Mouse (Mus musculus) embryo, embryonic 11 days (tissue): ENCODE measurements around the gene Cela3b.
A peak's percentile ranks its signal among the peaks of the same experiment; 100 is the strongest.
"Not testable (repeated sequence)": the region's sequence is repeated elsewhere in the genome, so short reads cannot be mapped to it uniquely, and the experiment has no call there.

ENCODE experiments used
- DNase-seq: peaks from one replicate; pipeline ENCODE4 v3.0.0-alpha.2; 2015

Cela3b gene

DNA sequence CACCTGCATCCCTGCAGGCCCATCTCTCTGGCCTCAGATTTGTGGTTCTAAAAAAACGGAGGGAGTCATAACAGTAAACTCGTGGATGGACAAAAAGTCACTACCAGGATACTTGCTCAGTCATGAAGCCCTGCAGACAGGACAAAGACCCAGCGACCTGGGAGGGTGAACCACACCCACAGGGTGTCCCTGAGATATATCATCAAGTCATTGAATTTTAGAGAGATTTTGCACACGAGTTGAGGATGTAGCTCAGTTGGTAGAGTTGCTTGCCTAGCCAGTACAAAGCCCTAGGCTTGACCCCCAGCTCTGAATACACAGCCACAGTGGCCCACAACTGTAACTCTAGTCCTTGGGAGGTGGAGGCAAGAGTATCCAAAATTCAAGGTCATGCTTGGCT is 30.9 kb upstream of the Cela3b start:
- DNase-seq: no peak

- no peak for DNase-seq
Observed at GRCm38 (mm10) chr4:137460676-137461075, 30.3 kb upstream of the Cela3b start.

- no peak for DNase-seq
Observed at GRCm38 (mm10) chr4:137458861-137459260, 28.5 kb upstream of the Cela3b start.

DNA sequence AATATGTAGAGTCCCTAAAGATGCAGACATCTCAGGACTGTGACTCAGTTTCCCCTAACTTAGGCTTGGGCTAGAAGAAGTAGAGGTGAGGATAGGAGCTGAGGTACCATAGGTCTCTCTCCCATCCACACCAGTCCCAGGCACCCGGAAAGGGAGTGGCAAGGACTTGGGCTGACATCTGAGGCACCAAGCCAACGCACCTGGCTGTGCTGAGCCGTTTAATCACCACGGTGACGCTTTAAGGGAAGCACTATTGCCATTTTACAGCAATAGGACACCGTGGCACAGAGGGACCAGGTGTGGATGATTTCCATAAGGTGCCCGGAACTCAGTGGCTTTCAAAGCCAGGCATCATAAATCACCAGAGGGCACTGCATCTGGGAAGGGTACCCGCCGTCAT is 28.0 kb upstream of the Cela3b start:
- no peak for DNase-seq

DNA sequence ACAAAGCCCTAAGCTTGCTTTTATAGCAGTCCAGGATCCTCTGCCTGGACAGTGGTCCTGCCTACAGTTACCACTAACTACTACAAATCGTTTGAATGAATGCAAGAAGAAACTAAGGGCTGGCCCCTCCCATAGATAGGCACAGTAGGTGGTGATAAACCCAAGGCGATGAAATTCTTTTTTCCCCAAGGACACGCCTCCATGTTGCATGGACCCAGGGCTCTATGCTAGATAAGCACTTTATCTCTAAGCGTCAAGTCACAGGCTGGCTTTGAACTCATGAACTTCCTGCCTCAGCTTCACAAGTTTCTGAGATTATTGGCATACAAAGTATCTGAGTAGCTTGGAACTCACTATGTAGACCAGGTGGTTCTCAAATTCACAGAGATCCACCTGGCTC is 27.0 kb upstream of the Cela3b start:
- DNase-seq: no peak

DNA sequence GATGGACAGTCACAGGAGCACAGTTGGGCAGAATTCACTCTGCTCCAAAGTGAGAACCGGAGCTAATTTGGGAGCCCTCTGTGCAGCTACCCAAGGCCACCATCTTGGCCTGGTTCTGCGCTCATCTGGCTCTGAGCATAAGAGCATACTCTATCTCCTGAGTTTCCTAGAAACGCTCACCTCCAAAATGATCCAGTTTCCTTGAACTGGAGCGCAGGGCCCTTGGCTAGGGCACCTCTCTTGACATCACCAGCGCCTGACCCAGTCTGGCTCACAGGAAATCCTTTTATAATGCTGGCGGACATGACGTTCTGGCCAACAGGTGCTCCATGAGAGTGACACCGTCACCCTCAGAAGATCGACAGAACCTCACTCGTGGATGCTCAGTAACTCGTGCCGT is 26.2 kb upstream of the Cela3b start:
- no peak for DNase-seq

DNA sequence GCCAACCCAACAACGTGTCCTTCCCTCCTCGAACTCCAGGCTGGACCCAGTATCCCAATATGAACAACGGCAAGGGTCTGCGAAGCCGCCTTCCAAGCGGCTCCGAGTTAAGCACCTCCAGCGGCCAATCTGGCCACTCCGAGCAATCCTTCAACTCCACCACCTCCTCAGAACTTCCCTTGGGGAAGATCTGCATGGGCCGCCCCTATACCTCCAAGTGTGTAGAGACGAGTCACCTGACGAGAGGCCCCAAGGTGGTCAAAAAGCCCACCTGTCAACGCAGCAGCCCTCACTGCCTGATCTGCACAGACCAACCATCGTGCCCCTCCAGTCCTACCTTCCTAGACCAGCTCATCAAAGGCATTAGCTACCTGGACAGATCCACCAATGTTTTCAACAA is 24.2 kb upstream of the Cela3b start:
- DNase-seq: no peak

- DNase-seq: no peak
Observed at GRCm38 (mm10) chr4:137453234-137453767, 23.0 kb upstream of the Cela3b start, which contains the start of gene 1700013G24Rik. Gene 1700013G24Rik (plus strand): TSS chr4:137453284.

GRCm38 (mm10) chr4:137452190-137452589 is 21.9 kb upstream of the Cela3b start:
- DNase-seq: no peak

DNA sequence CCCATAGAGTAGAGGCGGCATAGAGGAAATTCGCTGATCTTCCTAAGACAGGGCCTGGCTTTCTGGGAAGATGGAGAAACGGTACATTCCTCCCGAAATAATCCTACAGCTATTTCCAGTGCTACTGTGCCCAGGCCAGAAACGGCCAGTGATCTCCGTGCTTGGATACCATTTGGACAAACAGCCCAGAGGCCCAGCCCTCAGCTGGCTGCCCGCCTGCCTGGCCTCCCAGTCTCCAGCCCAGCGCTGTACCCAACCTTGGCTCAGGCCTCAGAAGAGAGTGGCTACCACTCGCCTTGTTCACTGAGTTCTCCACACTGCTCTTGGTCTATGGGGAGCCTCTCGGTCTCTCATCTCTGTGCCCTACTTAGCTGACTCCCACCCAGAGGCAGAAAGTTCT is 19.4 kb upstream of the Cela3b start:
- no peak for DNase-seq

DNA sequence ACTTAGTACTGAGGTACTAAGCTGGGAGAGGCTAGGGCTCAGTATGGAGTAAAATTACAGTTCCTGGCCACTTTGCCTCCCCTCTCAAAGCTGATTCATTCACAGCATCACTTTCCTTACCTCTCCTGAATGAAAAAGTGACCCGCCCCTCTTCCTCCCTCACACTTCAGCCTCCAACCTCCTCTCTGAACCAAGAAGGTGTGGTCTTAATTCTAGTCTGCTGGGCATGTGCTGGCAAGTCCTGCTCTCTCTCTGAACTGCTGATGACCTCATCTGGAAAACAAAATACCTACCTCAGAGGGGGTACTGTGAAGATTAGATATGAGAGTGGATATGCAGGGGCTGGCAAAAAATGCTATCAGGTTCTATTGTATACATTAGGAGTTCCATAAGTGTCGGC is 18.8 kb upstream of the Cela3b start:
- no peak for DNase-seq

- DNase-seq: no peak
Observed at GRCm38 (mm10) chr4:137448641-137449040, 18.3 kb upstream of the Cela3b start.

DNA sequence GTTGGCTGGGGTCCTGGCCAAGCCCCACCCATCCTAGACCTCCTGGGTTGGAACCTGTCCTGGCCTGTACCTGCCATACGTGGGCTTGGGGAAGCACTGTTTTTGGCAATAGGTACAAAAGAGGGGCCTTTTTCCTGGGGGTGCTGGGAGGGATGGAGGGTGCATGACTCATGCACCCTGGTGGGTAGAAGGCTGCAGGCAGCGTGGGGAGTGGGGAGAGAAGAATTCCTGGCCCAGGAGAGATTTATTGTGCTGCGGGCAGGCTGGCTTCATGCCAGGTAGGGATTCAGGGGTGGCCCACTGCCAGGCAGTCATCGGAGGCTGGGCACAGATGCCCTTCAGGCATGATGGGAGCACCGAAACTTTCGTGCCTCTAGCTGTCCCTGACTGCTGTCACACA is 17.9 kb upstream of the Cela3b start:
- no peak for DNase-seq

DNA sequence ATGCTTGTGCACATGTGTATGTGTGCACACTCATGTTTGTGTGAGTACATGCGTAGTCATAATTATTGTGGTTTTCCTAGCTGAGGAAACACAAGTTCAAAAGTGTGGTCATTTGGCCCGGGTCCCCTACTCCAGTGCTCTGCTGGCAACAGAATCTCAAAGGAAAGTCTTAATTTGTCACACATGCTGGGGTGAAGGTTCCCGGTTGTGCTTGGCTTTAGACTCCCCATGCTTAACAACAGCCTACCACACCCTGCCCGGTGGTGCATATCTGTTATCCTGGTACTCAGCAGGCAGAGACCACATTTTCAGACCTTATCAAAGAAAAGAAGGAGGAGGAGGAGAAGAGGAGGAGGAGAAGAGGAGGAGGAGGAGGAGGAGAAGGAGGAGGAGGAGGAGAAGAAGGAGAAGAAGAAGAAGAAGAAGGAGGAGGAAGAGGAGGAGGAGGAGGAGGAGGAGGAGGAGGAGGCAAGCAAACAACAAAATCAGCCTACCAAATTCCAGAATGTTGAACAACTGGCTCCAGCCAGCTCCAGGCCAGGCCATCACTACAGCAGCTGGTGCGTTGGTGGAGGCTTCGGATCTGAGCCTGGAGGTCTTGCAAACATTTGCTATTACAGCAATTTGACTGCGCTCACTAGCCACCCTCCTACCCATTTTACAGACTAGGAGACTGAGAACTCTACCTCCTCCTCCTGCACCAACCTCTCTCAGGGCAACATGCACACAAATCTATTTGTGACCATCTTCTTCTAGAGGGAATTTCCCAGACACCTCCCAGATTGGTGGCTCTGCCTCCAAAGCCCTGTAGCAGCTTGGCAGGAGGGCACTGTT is 17.2 kb upstream of the Cela3b start:
- DNase-seq: no peak

DNA sequence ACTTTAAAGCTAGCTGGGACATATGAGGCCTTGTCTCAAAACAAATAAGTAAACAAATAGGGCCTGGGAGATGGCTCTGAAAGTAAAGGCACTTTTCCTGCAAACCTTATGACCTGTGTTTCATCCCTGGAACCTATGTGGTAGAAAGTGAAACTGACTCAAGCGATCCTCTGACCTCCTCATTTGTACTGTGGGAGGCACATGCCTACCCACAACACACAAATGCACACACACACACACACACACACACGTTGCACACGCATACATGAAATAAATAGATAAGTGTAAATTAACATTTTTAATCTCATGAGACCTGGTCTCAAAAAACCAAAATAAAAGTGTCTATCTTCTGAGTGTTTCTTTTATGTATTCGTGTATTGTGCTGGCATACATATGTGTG is 15.5 kb upstream of the Cela3b start:
- no peak for DNase-seq

- peak; percentile 76 for DNase-seq
Observed at GRCm38 (mm10) chr4:137443625-137444024, 13.3 kb upstream of the Cela3b start.

DNA sequence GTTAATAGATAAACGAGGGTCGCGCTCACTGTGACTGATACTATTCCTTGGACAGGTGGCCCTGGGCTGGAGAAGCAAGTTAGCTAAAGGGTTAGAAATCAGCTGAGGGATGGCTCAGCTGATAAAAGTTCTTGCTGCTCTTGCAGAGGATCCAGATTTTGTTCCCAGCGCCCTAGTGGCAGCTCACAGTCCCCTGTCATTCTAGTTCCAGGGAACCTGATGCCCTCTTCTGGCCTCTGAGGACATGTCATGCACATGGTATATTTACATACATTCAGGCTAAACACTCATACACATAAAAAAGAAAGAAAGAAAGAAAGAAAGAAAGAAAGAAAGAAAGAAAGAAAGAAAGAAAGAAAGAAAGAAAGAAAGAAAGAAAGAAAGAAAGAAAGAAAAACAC is 11.0 kb upstream of the Cela3b start:
- no peak for DNase-seq

DNA sequence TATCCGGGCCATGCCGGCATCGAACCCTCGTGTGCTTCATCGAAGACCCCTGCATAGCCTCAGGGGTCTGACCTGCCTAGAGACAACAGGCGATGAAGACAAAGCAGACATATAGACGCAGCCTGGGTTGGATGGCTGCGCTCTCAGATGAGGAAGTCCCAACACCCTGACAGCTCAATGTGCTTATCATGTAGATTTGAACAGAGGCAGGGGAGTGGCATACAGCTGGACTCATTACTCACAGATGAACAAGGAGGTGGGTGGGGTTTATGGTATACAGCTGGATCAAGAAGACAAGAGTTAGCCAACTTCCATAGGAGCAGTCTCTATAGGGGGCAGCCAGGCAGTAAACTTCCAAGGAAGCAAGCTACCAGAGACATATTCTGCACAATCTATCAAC is 8.5 kb upstream of the Cela3b start:
- DNase-seq: no peak

- DNase-seq: no peak
Observed at GRCm38 (mm10) chr4:137436979-137437669, 6.8 kb upstream of the Cela3b start.

- not testable (repeated sequence) for DNase-seq
Observed at GRCm38 (mm10) chr4:137432700-137433550, 2.6 kb upstream of the Cela3b start.

- no peak for DNase-seq
Observed at GRCm38 (mm10) chr4:137417712-137418564, 12.4 kb downstream of the Cela3b start.

DNA sequence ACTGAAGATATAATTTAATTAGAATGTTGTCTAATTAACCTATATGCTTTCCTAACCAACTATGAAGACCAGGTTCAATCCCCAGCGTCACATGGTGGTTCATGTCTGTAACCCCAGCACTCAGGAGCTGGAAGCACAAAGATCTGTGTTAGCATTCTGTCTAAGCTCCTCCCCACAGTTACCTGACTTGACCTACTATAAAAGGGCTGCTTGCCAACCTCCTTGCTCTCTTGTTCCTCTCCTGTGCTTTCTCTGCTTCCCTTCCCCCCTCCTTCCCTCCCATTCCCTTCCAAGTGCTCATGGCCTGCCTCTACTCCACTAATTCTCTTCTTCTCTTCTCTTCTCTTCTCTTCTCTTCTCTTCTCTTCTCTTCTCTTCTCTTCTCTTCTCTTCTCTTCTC is 15.4 kb downstream of the Cela3b start:
- DNase-seq: no peak
